Mouse (Mus musculus): ENCODE results near the gene Gm9376. TPM values are rescaled to one million over a fixed set of nuclear protein-coding genes. Genes with fewer than 3 reads are reported as not detected.
A peak's percentile ranks its signal among the peaks of the same experiment; 100 is the strongest.

The Gm9376 gene
- polyA plus RNA-seq, 1 experiment from 2014 or later, result not detected

- WGBS, result 53% methylated on average over 9 of the region's 9 CpGs
- Histone ChIP-seq H3K4me3 (ENCODE audit: low read length) (no peak overlapping the region), H3K27me3 (ENCODE audit: control insufficient read depth, insufficient read depth, low read length) (no peaks in the 10 kb centered on the region), H3K4me1 (ENCODE audit: control insufficient read depth, insufficient read depth, low read length) (peaks cover 6% of the 10 kb centered on the region), H3K9ac (ENCODE audit: low read length) (no peak overlapping the region), H3K4me2 (ENCODE audit: low read depth, low read length) (no peak overlapping the region), H3K36me3 (ENCODE audit: control insufficient read depth, insufficient read depth) (no peaks in the 10 kb centered on the region), H3K27ac (ENCODE audit: low read length) (no peak overlapping the region), H3K9me3 (replicated peaks; ENCODE audit: control insufficient read depth, low read length) (no peaks in the 10 kb centered on the region)
- peak; percentile 49; the same call in 1 of the 2 replicates for ATAC-seq (replicated peaks; ENCODE audit: extremely low read depth, insufficient read depth, low FRiP score)
These were observed 39.2 kb downstream of the Gm9376 start for GRCm38 (mm10) chr14:118305951-118306350.

- H3K36me3 ChIP-seq (ENCODE audit: control insufficient read depth, insufficient read depth), result no peaks in the 10 kb centered on the region
- no peak overlapping the region for H3K9ac ChIP-seq (ENCODE audit: low read length)
- H3K4me3 ChIP-seq (ENCODE audit: low read length), result no peak overlapping the region
- no peak overlapping the region for H3K27ac ChIP-seq (ENCODE audit: low read length)
- ATAC-seq (replicated peaks; ENCODE audit: extremely low read depth, insufficient read depth, low FRiP score), result no peak
- H3K4me2 ChIP-seq (ENCODE audit: low read depth, low read length), result no peak overlapping the region
- no peaks in the 10 kb centered on the region for H3K27me3 ChIP-seq (ENCODE audit: control insufficient read depth, insufficient read depth, low read length)
- no peaks in the 10 kb centered on the region for H3K9me3 ChIP-seq (replicated peaks; ENCODE audit: control insufficient read depth, low read length)
- 82% methylated on average over 8 of the region's 8 CpGs for WGBS
- H3K4me1 ChIP-seq (ENCODE audit: control insufficient read depth, insufficient read depth, low read length), result peaks cover 6% of the 10 kb centered on the region
These were observed 40.3 kb downstream of the Gm9376 start for GRCm38 (mm10) chr14:118307060-118307459.

GRCm38 (mm10) chr14:118311703-118312102 lies 44.9 kb downstream of the Gm9376 start:
- Histone ChIP-seq H3K9ac (ENCODE audit: low read length) (no peak overlapping the region), H3K36me3 (ENCODE audit: control insufficient read depth, insufficient read depth) (no peaks in the 10 kb centered on the region), H3K27ac (ENCODE audit: low read length) (no peak overlapping the region), H3K9me3 (replicated peaks; ENCODE audit: control insufficient read depth, low read length) (0 out of 2 replicates have a peak, but pooled peaks cover 2% of the 10 kb centered on the region), H3K27me3 (ENCODE audit: control insufficient read depth, insufficient read depth, low read length) (no peaks in the 10 kb centered on the region), H3K4me1 (ENCODE audit: control insufficient read depth, insufficient read depth, low read length) (no peaks in the 10 kb centered on the region), H3K4me3 (ENCODE audit: low read length) (no peak overlapping the region), H3K4me2 (ENCODE audit: low read depth, low read length) (no peak overlapping the region)
- no peak for ATAC-seq (replicated peaks; ENCODE audit: extremely low read depth, insufficient read depth, low FRiP score)
- 92% methylated on average over 8 of the region's 8 CpGs for WGBS

DNA sequence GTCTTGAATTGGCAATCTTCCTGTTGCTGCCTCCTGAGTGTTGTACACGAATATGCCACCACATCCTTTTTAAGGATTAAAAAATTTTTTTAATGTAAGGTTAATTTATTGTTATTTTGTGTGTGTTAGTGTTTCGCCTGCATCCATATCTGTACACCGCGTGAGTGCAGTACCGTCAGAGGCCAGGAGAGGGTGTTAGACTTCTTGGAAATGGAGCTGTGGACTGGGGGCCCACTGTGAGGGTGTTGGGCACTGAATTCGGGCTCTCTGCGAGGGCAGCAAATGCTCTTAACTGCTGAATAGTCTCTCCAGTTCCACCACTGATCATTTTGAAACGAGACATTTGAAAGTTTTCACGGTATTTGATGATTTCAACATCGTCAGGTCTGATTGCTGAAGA lies 45.9 kb downstream of the Gm9376 start:
- H3K4me2 ChIP-seq (ENCODE audit: low read depth, low read length), result no peak overlapping the region
- 86% methylated on average over 10 of the region's 10 CpGs for WGBS

GRCm38 (mm10) chr14:118313931-118314330 lies 47.2 kb downstream of the Gm9376 start:
- ATAC-seq (replicated peaks; ENCODE audit: extremely low read depth, insufficient read depth, low FRiP score), result no peak
- Histone ChIP-seq H3K9ac (ENCODE audit: low read length) (no peak overlapping the region), H3K27ac (ENCODE audit: low read length) (no peak overlapping the region), H3K4me1 (ENCODE audit: control insufficient read depth, insufficient read depth, low read length) (no peaks in the 10 kb centered on the region), H3K27me3 (ENCODE audit: control insufficient read depth, insufficient read depth, low read length) (peaks cover 2% of the 10 kb centered on the region; the same call in 1 of the 2 replicates), H3K4me2 (ENCODE audit: low read depth, low read length) (no peak overlapping the region), H3K9me3 (replicated peaks; ENCODE audit: control insufficient read depth, low read length) (0 out of 2 replicates have a peak, but pooled peaks cover 2% of the 10 kb centered on the region), H3K4me3 (ENCODE audit: low read length) (no peak overlapping the region), H3K36me3 (ENCODE audit: control insufficient read depth, insufficient read depth) (no peaks in the 10 kb centered on the region)
- WGBS, result 90% methylated on average over 3 of the region's 3 CpGs

More for the DNA sequence above, 45.9 kb downstream of the Gm9376 start:
- H3K27ac ChIP-seq (ENCODE audit: low read length), result no peak overlapping the region
- ATAC-seq (replicated peaks; ENCODE audit: extremely low read depth, insufficient read depth, low FRiP score), result no peak
- no peaks in the 10 kb centered on the region for H3K4me1 ChIP-seq (ENCODE audit: control insufficient read depth, insufficient read depth, low read length)
- H3K9ac ChIP-seq (ENCODE audit: low read length), result no peak overlapping the region
- H3K27me3 ChIP-seq (ENCODE audit: control insufficient read depth, insufficient read depth, low read length), result no peaks in the 10 kb centered on the region
- no peaks in the 10 kb centered on the region for H3K36me3 ChIP-seq (ENCODE audit: control insufficient read depth, insufficient read depth)
- no peak overlapping the region for H3K4me3 ChIP-seq (ENCODE audit: low read length)
- H3K9me3 ChIP-seq (replicated peaks; ENCODE audit: control insufficient read depth, low read length), result 0 out of 2 replicates have a peak, but pooled peaks cover 2% of the 10 kb centered on the region

GRCm38 (mm10) chr14:118317260-118317659 lies 50.5 kb downstream of the Gm9376 start:
- 67% methylated on average over 9 of the region's 9 CpGs for WGBS
- Histone ChIP-seq H3K9ac (ENCODE audit: low read length) (no peak overlapping the region), H3K4me3 (ENCODE audit: low read length) (no peak overlapping the region), H3K4me2 (ENCODE audit: low read depth, low read length) (no peak overlapping the region), H3K4me1 (ENCODE audit: control insufficient read depth, insufficient read depth, low read length) (no peaks in the 10 kb centered on the region), H3K9me3 (replicated peaks; ENCODE audit: control insufficient read depth, low read length) (0 out of 2 replicates have a peak, but pooled peaks cover 2% of the 10 kb centered on the region), H3K27ac (ENCODE audit: low read length) (no peak overlapping the region), H3K36me3 (ENCODE audit: control insufficient read depth, insufficient read depth) (no peaks in the 10 kb centered on the region), H3K27me3 (ENCODE audit: control insufficient read depth, insufficient read depth, low read length) (peaks cover 15% of the 10 kb centered on the region)
- no peak for ATAC-seq (replicated peaks; ENCODE audit: extremely low read depth, insufficient read depth, low FRiP score)

Small RNA genes lying within 50 kb of the gene (microRNA-seq; reads per million reads assigned to microRNA genes)
- not detected for gene Mir6241

Other genes starting within 250 kb of the Gm9376 start
- gene Dct, start 214.7 kb upstream of the Gm9376 start, polyA plus RNA-seq (2015; fragmentation: Nextera tagmentation; extraction: Ambion mirVana), result 2.5 and 2.6 TPM in 2 replicates
- gene Tgds, start 134.2 kb upstream of the Gm9376 start, polyA plus RNA-seq (2015; fragmentation: Nextera tagmentation; extraction: Ambion mirVana), result 27.3 and 31.2 TPM in 2 replicates
- gene Gpr180, start 129.8 kb upstream of the Gm9376 start, polyA plus RNA-seq (2015; fragmentation: Nextera tagmentation; extraction: Ambion mirVana), result 39.3 and 41.5 TPM in 2 replicates
- 0.05 and 0.16 TPM in 2 replicates for gene Sox21, start 29.9 kb upstream of the Gm9376 start, polyA plus RNA-seq (2015; fragmentation: Nextera tagmentation; extraction: Ambion mirVana)

Data from heart, embryonic 16.5 days (tissue).